Mouse (Mus musculus): Measurements from ENCODE around the gene Taf1d. TPM values are rescaled to one million over a fixed set of nuclear protein-coding genes. Genes with fewer than 3 reads are reported as not detected.

The Taf1d gene
- polyA plus RNA-seq, 1 experiment, result 401 TPM

DNA sequence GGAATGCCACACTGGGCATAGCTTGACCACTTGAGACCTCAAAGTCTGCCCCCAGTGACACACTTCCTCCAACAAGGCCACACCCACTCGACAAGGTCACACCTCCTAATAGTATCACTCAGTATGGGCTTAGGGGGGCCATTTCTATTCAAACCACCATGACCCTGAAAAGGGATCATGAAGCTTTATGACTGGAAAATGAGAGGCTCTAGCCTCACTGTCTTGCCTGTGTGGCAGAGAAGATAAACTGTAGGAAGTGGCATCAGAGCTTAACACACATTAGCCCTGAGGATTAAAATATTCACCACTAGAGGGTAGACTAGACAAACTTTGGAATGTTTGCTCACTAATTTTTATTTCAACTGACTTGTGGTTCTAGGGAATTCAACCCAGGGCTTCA lies 59.8 kb downstream of the Taf1d start:
- no peak overlapping the region for H3K9ac ChIP-seq (ENCODE audit: low read depth, poor library complexity, severe bottlenecking)
- no peak for TF ChIP-seq CTCF (IDR thresholded peaks at IDR 0.05; ENCODE audit: low read depth, low read length)
- no peak for TF ChIP-seq POLR2A (IDR thresholded peaks at IDR 0.05; ENCODE audit: insufficient read depth, low read length)
- no peak for TF ChIP-seq EP300 (IDR thresholded peaks at IDR 0.05; ENCODE audit: insufficient read depth, low read depth, low read length)
- no peak overlapping the region for H3K4me3 ChIP-seq (ENCODE audit: low read depth, low read length)
- no peaks in the 10 kb centered on the region for H3K4me1 ChIP-seq (ENCODE audit: control insufficient read depth, insufficient read depth, low read length)
- H3K27me3 ChIP-seq (ENCODE audit: control insufficient read depth, insufficient read depth, low read length, poor library complexity, severe bottlenecking), result no peaks in the 10 kb centered on the region
- H3K9me3 ChIP-seq (replicated peaks; ENCODE audit: control insufficient read depth, insufficient read depth, low read length, poor library complexity, severe bottlenecking), result no peaks in the 10 kb centered on the region
- no peak overlapping the region for H3K27ac ChIP-seq (ENCODE audit: insufficient read depth, low read length)
- no peaks in the 10 kb centered on the region for H3K36me3 ChIP-seq (ENCODE audit: control insufficient read depth, insufficient read depth, low read length, poor library complexity, severe bottlenecking)

- Histone ChIP-seq H3K36me3 (ENCODE audit: control insufficient read depth, insufficient read depth, low read length, poor library complexity, severe bottlenecking) (no peaks in the 10 kb centered on the region), H3K4me1 (ENCODE audit: control insufficient read depth, insufficient read depth, low read length) (no peaks in the 10 kb centered on the region), H3K27me3 (ENCODE audit: control insufficient read depth, insufficient read depth, low read length, poor library complexity, severe bottlenecking) (no peaks in the 10 kb centered on the region), H3K9ac (ENCODE audit: low read depth, poor library complexity, severe bottlenecking) (no peak overlapping the region), H3K9me3 (replicated peaks; ENCODE audit: control insufficient read depth, insufficient read depth, low read length, poor library complexity, severe bottlenecking) (0 out of 2 replicates have a peak, but pooled peaks cover 4% of the 10 kb centered on the region), H3K4me3 (ENCODE audit: low read depth, low read length) (no peak overlapping the region), H3K27ac (ENCODE audit: insufficient read depth, low read length) (no peak overlapping the region)
- TF ChIP-seq EP300 (IDR thresholded peaks at IDR 0.05; ENCODE audit: insufficient read depth, low read depth, low read length) (no peak), CTCF (IDR thresholded peaks at IDR 0.05; ENCODE audit: low read depth, low read length) (no peak), POLR2A (IDR thresholded peaks at IDR 0.05; ENCODE audit: insufficient read depth, low read length) (no peak)
Observed at GRCm38 (mm10) chr9:15366260-15366659, 60.2 kb downstream of the Taf1d start.

Other genes with a start within 250 kb of the Taf1d start
- gene Hephl1, start 194.1 kb upstream of the Taf1d start, polyA plus RNA-seq (2011; ENCODE audit: insufficient read depth, insufficient read length, low read depth, missing spikeins), result not detected in 2 replicates
- 1.7 and 1.8 TPM in 2 replicates for gene Vstm5, start 67.2 kb upstream of the Taf1d start, polyA plus RNA-seq (2011; ENCODE audit: insufficient read depth, insufficient read length, low read depth, missing spikeins)
- gene Med17, start 26.3 kb upstream of the Taf1d start, polyA plus RNA-seq (2011; ENCODE audit: insufficient read depth, insufficient read length, low read depth, missing spikeins), result 89.6 and 109 TPM in 2 replicates
- 24.9 and 26.6 TPM in 2 replicates for gene 4931406C07Rik, start 234 bp downstream of the Taf1d start, polyA plus RNA-seq (2011; ENCODE audit: insufficient read depth, insufficient read length, low read depth, missing spikeins)
- gene Cep295, start 51.6 kb downstream of the Taf1d start, polyA plus RNA-seq (2011; ENCODE audit: insufficient read depth, insufficient read length, low read depth, missing spikeins), result 68.5 and 76.7 TPM in 2 replicates
- 8.7 and 12.2 TPM in 2 replicates for gene Smco4, start 187.2 kb downstream of the Taf1d start, polyA plus RNA-seq (2011; ENCODE audit: insufficient read depth, insufficient read length, low read depth, missing spikeins)